Mouse (Mus musculus) myocyte (in vitro differentiated cells): ENCODE measurements around the gene Wdr34.

Source experiments
- CEBPB ChIP-seq: IDR thresholded peaks from 2 replicates; pipeline ENCODE4 v1.6.1; 2011; ENCODE audit warnings: mild to moderate bottlenecking, moderate library complexity; ENCODE audit not compliant: poor library complexity, insufficient read depth, severe bottlenecking
- MYOD1 ChIP-seq, 3 experiments: IDR thresholded peaks; one replicate each; pipeline ENCODE4 v1.6.1; 2011; ENCODE audit warnings: control low read depth in 2 of 3, low read depth in 2 of 3, mild to moderate bottlenecking in 2 of 3, moderate library complexity in 1 of 3; ENCODE audit not compliant: insufficient read length in 2 of 3, control insufficient read depth in 1 of 3
- POLR2A ChIP-seq: IDR thresholded peaks from one replicate; pipeline ENCODE4 v1.6.1; 2011; ENCODE audit warnings: low read depth, mild to moderate bottlenecking, control low read depth, moderate library complexity; ENCODE audit not compliant: insufficient read length

DNA sequence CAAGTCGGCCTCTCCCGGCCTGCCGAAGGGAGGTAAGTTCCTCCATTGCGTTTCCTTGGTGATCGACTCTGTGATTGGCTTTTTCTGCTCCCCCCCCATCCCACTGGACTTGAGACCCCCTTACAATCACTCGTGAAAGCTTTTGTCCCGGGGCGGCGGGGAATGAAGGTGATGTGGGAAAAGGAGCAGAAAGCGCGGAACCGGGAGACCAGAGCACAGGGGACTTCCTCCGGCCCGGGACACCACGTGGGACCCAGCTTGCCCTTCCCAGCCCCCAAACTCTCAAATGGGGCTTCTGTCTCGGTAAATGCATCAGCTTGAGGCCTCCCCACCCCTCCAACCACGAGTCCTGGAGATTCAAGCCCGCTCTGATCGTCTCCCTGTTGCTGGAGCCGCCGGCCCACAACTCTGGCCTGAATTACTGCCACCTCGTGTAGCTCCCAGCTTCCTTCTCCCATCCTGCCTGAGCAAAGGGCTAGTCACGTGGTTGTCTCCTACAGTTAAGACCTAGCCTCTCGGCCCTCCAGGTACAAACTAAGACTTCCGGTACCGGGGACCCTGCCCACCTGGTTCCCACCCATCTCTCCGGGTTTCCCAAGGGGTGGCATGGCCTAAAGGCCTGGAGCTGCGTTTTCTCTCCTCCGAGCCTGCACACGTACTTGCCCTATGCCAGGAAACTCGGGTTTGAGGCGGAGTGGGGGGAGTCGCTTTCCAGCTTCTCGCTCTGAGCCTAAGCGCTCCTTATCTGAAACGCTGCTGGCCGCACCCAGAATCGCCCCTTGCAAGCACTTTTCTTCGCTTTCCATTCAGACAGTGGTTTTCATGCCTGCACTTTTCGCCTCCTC lies 13.8 kb upstream of the Wdr34 start:
- no peak for TF ChIP-seq MYOD1 (IDR thresholded peaks at IDR 0.05; ENCODE audit: control insufficient read depth in 1 of 3, insufficient read length in 2 of 3, low read depth in 2 of 3)
- TF ChIP-seq POLR2A: peak; percentile 81
- TF ChIP-seq CEBPB: no peak
